Mouse (Mus musculus) sigmoid colon, adult 10 weeks (tissue): ENCODE data around the gene Olfr589. TPM values are rescaled to one million over a fixed set of nuclear protein-coding genes. Genes with fewer than 3 reads are reported as not detected.

Experiments
- polyA plus RNA-seq: library from polyadenylated mRNA; stranded (reverse); fragments of 350-450 nt; fragmentation: Illumina TruSeq; extraction: RNeasy Lipid Tissue Mini Kit (QIAGEN cat#74804); gene quantifications from one replicate; pipeline ENCODE4 v1.2.3, GENCODE M21; 2014; ENCODE audit warnings: low read depth, low replicate concordance

Olfr589 gene
- polyA plus RNA-seq, result not detected

GRCm38 (mm10) chr7:103156256-103156655 is at the start of gene Olfr589:
Gene Olfr589 (minus strand): TSS chr7:103156356.

GRCm38 (mm10) chr7:103184503-103184902 is 28.3 kb upstream of the Olfr589 start, which contains the start of gene Olfr592:
Gene Olfr592 (plus strand): TSS chr7:103184803.

GRCm38 (mm10) chr7:103178240-103178639 is 22.1 kb upstream of the Olfr589 start, which contains the start of gene Olfr591:
Gene Olfr591 (minus strand): TSS chr7:103178340.

DNA sequence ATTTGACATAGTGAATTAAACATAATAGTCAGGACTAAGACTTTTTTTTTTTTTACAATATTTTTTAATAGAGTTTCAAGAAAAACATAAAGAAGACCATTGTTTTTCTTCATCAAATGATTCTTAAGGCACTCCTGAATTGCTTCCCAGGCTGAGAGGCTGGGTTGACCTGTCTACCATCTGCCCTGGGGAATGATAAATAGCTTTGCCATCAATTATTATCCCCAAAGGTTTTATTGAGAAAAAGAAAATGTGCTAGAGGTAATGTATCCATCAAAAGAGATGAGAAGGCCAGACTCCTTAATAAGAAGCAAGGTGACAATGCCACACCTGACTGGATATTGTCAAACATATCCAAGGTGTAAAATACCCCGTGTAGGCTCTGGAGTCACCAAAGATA is 15.6 kb downstream of the Olfr589 start, which contains the start of gene Olfr588-ps1:
Gene Olfr588-ps1 (plus strand): TSS at position 301 of the 400 bp plus-strand sequence.

GRCm38 (mm10) chr7:103125538-103125937 is 30.6 kb downstream of the Olfr589 start, which contains the start of gene Olfr586:
Gene Olfr586 (minus strand): TSS chr7:103125638.

Other genes starting within 250 kb of the Olfr589 start
- gene Olfr571, start 238.8 kb downstream of the Olfr589 start, polyA plus RNA-seq, result not detected
- gene Olfr572, start 231.9 kb downstream of the Olfr589 start, polyA plus RNA-seq, result not detected
- gene Olfr573-ps1, start 213.8 kb downstream of the Olfr589 start, polyA plus RNA-seq, result not detected
- not detected for gene Olfr574, start 207.9 kb downstream of the Olfr589 start, polyA plus RNA-seq
- not detected for gene Olfr575, start 197.6 kb downstream of the Olfr589 start, polyA plus RNA-seq
- gene Olfr576, start 193.7 kb downstream of the Olfr589 start, polyA plus RNA-seq, result not detected
- not detected for gene Olfr577, start 180.4 kb downstream of the Olfr589 start, polyA plus RNA-seq
- gene Olfr578, start 167.0 kb downstream of the Olfr589 start, polyA plus RNA-seq, result not detected
- not detected for gene Olfr582, start 118.3 kb downstream of the Olfr589 start, polyA plus RNA-seq
- not detected for gene Olfr583, start 105.1 kb downstream of the Olfr589 start, polyA plus RNA-seq
- gene Olfr584, start 74.5 kb downstream of the Olfr589 start, polyA plus RNA-seq, result not detected
- not detected for gene Olfr585, start 58.6 kb downstream of the Olfr589 start, polyA plus RNA-seq
- not detected for gene Olfr586, start 30.7 kb downstream of the Olfr589 start, polyA plus RNA-seq
- gene Olfr588-ps1, start 15.5 kb downstream of the Olfr589 start, polyA plus RNA-seq, result not detected
- not detected for gene Olfr591, start 22.0 kb upstream of the Olfr589 start, polyA plus RNA-seq
- not detected for gene Olfr592, start 28.4 kb upstream of the Olfr589 start, polyA plus RNA-seq
- not detected for gene Olfr593, start 55.5 kb upstream of the Olfr589 start, polyA plus RNA-seq
- gene Olfr594, start 60.6 kb upstream of the Olfr589 start, polyA plus RNA-seq, result not detected
- gene Usp17ld, start 96.1 kb upstream of the Olfr589 start, polyA plus RNA-seq, result not detected
- not detected for gene Olfr596, start 149.3 kb upstream of the Olfr589 start, polyA plus RNA-seq
- gene Olfr597, start 160.0 kb upstream of the Olfr589 start, polyA plus RNA-seq, result not detected
- gene Olfr598, start 167.2 kb upstream of the Olfr589 start, polyA plus RNA-seq, result not detected
- gene Olfr599, start 179.6 kb upstream of the Olfr589 start, polyA plus RNA-seq, result not detected
- not detected for gene Olfr600, start 193.3 kb upstream of the Olfr589 start, polyA plus RNA-seq
- not detected for gene Olfr601, start 206.3 kb upstream of the Olfr589 start, polyA plus RNA-seq
- gene Olfr603, start 229.8 kb upstream of the Olfr589 start, polyA plus RNA-seq, result not detected